Mouse (Mus musculus) lung, embryonic 14.5 days (tissue): ENCODE results near the gene Ptpa. TPM values are rescaled to one million over a fixed set of nuclear protein-coding genes. Genes with fewer than 3 reads are reported as not detected.
A peak's percentile ranks its signal among the peaks of the same experiment; 100 is the strongest.

ENCODE experiments used
- ATAC-seq: fragments of 200-750 bp; cut with Nextera tagmentation; 2 replicates; pipeline ENCODE4 v1.8.0; 2017; ENCODE audit warnings: mild to moderate bottlenecking, moderate TSS enrichment, moderate library complexity; ENCODE audit not compliant: insufficient read depth
- DNase-seq: peaks from one replicate; pipeline ENCODE4 v3.0.0-alpha.2; 2015
- H3K27ac ChIP-seq: fragments of 300-500 bp; sonication (generic); 2 replicates; pipeline ENCODE4 v1.5.1; 2014; ENCODE audit warnings: low read depth, mild to moderate bottlenecking, moderate library complexity
- H3K27me3 ChIP-seq: fragments of 300-500 bp; sonication (generic); 2 replicates; pipeline ENCODE4 v1.6.1; 2014; ENCODE audit warnings: low read length, control low read depth; ENCODE audit not compliant: insufficient read depth
- H3K36me3 ChIP-seq: fragments of 300-500 bp; sonication (generic); 2 replicates; pipeline ENCODE4 v1.6.1; 2014; ENCODE audit warnings: control low read depth; ENCODE audit not compliant: insufficient read depth
- H3K4me1 ChIP-seq: fragments of 300-500 bp; sonication (generic); 2 replicates; pipeline ENCODE4 v1.6.1; 2014; ENCODE audit warnings: antibody characterized with exemption, control low read depth; ENCODE audit not compliant: insufficient read depth
- H3K4me2 ChIP-seq: fragments of 300-500 bp; sonication (generic); 2 replicates; pipeline ENCODE4 v1.6.1; 2014; ENCODE audit warnings: mild to moderate bottlenecking
- H3K4me3 ChIP-seq: fragments of 300-500 bp; sonication (generic); 2 replicates; pipeline ENCODE4 v1.5.1; 2014; ENCODE audit warnings: low read depth, low read length
- H3K9ac ChIP-seq: fragments of 300-500 bp; sonication (generic); 2 replicates; pipeline ENCODE4 v1.6.1; 2014
- H3K9me3 ChIP-seq: fragments of 300-500 bp; sonication (generic); 2 replicates; pipeline ENCODE4 v1.6.1; 2016; ENCODE audit warnings: low read depth, low read length, control low read depth
- CTCF ChIP-seq: IDR thresholded peaks from 2 replicates; pipeline ENCODE4 v1.5.1; 2016; ENCODE audit warnings: antibody characterized with exemption, low read depth
- WGBS: fragments of 180-500 bp; shearing (Covaris S2); extraction: QIAGEN DNeasy Blood & Tissue Kit; methylation state at CpG from one replicate; pipeline ENCODE4 v1.1.7; 2014; 5-methylcytosine and 5-hydroxymethylcytosine counted together
- polyA plus RNA-seq: library from polyadenylated mRNA; unstranded; fragments of >200 nt; fragmentation: Nextera tagmentation; extraction: Ambion mirVana; gene quantifications from 2 replicates; pipeline ENCODE4 v1.2.1, GENCODE M21; 2014

The Ptpa gene
- polyA plus RNA-seq, 1 experiment from 2014 or later = 95.5 TPM

GRCm38 (mm10) chr2:30475457-30475856, 59.6 kb downstream of the Ptpa start:
- TF ChIP-seq CTCF = no peak
- ATAC-seq (no peak), DNase-seq (no peak)
- peaks cover 11% of the 10 kb centered on the region for H3K4me1 ChIP-seq
- H3K36me3 ChIP-seq = no peaks in the 10 kb centered on the region
- H3K4me3 ChIP-seq = peak overlapping the region; percentile 96; the same call in 1 of the 2 replicates
- H3K27ac ChIP-seq = no peak overlapping the region
- H3K4me2 ChIP-seq = peak overlapping the region; percentile 99
- no peaks in the 10 kb centered on the region for H3K9me3 ChIP-seq
- 76% methylated on average over 7 of the region's 7 CpGs for WGBS
- H3K27me3 ChIP-seq = no peaks in the 10 kb centered on the region
- no peak overlapping the region for H3K9ac ChIP-seq

GRCm38 (mm10) chr2:30476241-30476640, 60.4 kb downstream of the Ptpa start:
- peaks cover 8% of the 10 kb centered on the region for H3K4me1 ChIP-seq
- WGBS = 36% methylated on average over 2 of the region's 2 CpGs
- H3K36me3 ChIP-seq = no peaks in the 10 kb centered on the region
- H3K9me3 ChIP-seq = no peaks in the 10 kb centered on the region
- H3K27me3 ChIP-seq = no peaks in the 10 kb centered on the region
- DNase-seq = no peak
- H3K27ac ChIP-seq = no peak overlapping the region
- ATAC-seq = no peak
- no peak for TF ChIP-seq CTCF
- H3K4me2 ChIP-seq = no peak overlapping the region
- no peak overlapping the region for H3K9ac ChIP-seq
- no peak overlapping the region for H3K4me3 ChIP-seq

- WGBS = 82% methylated on average over 1 of the region's 1 CpGs
- DNase-seq = no peak
- no peaks in the 10 kb centered on the region for H3K36me3 ChIP-seq
- no peak for TF ChIP-seq CTCF
- peaks cover 6% of the 10 kb centered on the region; the same call in 1 of the 2 replicates for H3K4me1 ChIP-seq
- H3K9me3 ChIP-seq = no peaks in the 10 kb centered on the region
- H3K27ac ChIP-seq = no peak overlapping the region
- ATAC-seq = no peak
- no peak overlapping the region for H3K9ac ChIP-seq
- no peak overlapping the region for H3K4me3 ChIP-seq
- no peak overlapping the region for H3K4me2 ChIP-seq
- H3K27me3 ChIP-seq = no peaks in the 10 kb centered on the region
Measured at GRCm38 (mm10) chr2:30478526-30478925, 62.7 kb downstream of the Ptpa start.

- Histone ChIP-seq H3K36me3 (no peaks in the 10 kb centered on the region), H3K27ac (no peak overlapping the region), H3K4me2 (no peak overlapping the region), H3K4me1 (no peaks in the 10 kb centered on the region), H3K27me3 (no peaks in the 10 kb centered on the region), H3K4me3 (no peak overlapping the region), H3K9ac (peak overlapping the region; percentile 23; the same call in 1 of the 2 replicates), H3K9me3 (no peaks in the 10 kb centered on the region)
- 33% methylated on average over 7 of the region's 7 CpGs for WGBS
- TF ChIP-seq CTCF = no peak
- no peak for ATAC-seq
- peak; percentile 20 for DNase-seq
Measured at GRCm38 (mm10) chr2:30487597-30487996, 71.8 kb downstream of the Ptpa start.

- H3K9ac ChIP-seq = no peak overlapping the region
- no peak overlapping the region for H3K4me3 ChIP-seq
- TF ChIP-seq CTCF = no peak
- H3K27ac ChIP-seq = no peak overlapping the region
- DNase-seq (no peak), ATAC-seq (no peak)
- no peaks in the 10 kb centered on the region for H3K27me3 ChIP-seq
- no peak overlapping the region for H3K4me2 ChIP-seq
- H3K9me3 ChIP-seq = no peaks in the 10 kb centered on the region
- H3K36me3 ChIP-seq = no peaks in the 10 kb centered on the region
- WGBS = 54% methylated on average over 2 of the region's 2 CpGs
- no peaks in the 10 kb centered on the region for H3K4me1 ChIP-seq
Measured at GRCm38 (mm10) chr2:30490384-30490783, 74.5 kb downstream of the Ptpa start.

GRCm38 (mm10) chr2:30495000-30495908, 79.4 kb downstream of the Ptpa start:
- Histone ChIP-seq H3K9ac (no peak overlapping the region), H3K27ac (no peak overlapping the region), H3K4me3 (0 out of 2 replicates have a peak overlapping the region, but pooled peaks have one; percentile 25), H3K4me1 (0 out of 2 replicates have a peak, but pooled peaks cover 8% of the 10 kb centered on the region), H3K9me3 (no peaks in the 10 kb centered on the region), H3K27me3 (no peaks in the 10 kb centered on the region), H3K36me3 (no peaks in the 10 kb centered on the region), H3K4me2 (peak overlapping the region; percentile 62)
- no peak for TF ChIP-seq CTCF
- WGBS = 75% methylated on average over 8 of the region's 8 CpGs
- peak; percentile 36; the same call in 1 of the 2 replicates for ATAC-seq
- DNase-seq = no peak
